8 mouse cellular contexts compared by ENCODE assay signal in the genomic region with DNA sequence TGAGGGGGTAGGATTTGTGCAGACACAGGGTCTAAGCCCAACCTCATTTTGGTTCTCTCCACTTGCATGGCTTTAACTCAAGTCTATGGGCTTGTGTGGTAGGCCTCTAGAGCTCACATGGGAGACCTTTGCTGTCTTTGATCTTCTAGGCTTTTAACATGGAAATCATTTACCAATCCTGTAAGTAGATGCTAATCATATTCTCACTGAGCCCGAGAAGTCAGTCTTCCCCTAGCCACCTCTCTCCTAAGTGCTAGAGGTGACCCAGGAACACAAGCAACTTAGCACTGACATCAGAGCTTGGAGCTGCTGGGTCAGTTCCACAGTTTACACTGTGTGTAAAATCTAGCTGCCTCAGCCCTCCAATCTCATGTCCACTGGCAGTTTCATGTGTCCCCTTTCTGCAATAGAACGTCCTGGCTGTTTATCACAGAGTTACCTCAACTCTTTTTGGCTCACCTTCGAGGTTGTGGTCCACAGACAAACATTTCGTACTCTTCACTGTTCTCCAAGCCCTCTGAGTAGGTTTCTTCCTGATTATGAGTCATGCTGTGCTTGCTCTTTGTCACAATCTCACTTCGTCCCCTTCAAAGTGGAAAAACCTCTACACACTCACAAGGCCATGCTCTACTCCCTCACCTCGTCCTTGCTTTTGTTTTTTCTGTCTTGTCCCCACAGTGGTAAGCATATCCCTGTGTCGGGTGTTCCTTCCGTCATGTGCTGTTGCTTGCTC.
DNase-seq lines count a peak whose midpoint lies in the region; ATAC-seq and TF ChIP-seq lines count a peak whose summit lies in the region.
"Had no signal": no experiment of that assay in that cellular context is flagged by ENCODE, and none has a peak within 500 bp of the region (broad histone marks: within the 10 kb centered on the region; RNA-seq: fewer than 3 reads in every experiment).

No protein-coding gene starts in this region.

- no peak for TF ChIP-seq EP300 in heart, postnatal 0 days (IDR thresholded peaks at IDR 0.05; ENCODE audit: low read depth)

- peak overlapping the region; percentile 95 for H3K27ac ChIP-seq in heart, postnatal 0 days (ENCODE audit: low read depth)
- H3K27ac ChIP-seq in forebrain, embryonic 13.5 days = no peak overlapping the region

- no peaks in the 10 kb centered on the region for H3K36me3 ChIP-seq in heart, postnatal 0 days (replicated peaks; ENCODE audit: control insufficient read depth, insufficient read depth, low read length)
- H3K36me3 ChIP-seq in forebrain, embryonic 13.5 days (ENCODE audit: poor library complexity, severe bottlenecking) = no peaks in the 10 kb centered on the region

- H3K9ac ChIP-seq in heart, postnatal 0 days (replicated peaks; ENCODE audit: low read depth, low read length) = 0 out of 2 replicates have a peak overlapping the region, but pooled peaks have one; percentile 15
- no peak overlapping the region for H3K9ac ChIP-seq in forebrain, embryonic 13.5 days
- H3K9ac ChIP-seq: liver, postnatal 0 days had no signal

- peaks cover 50% of the 10 kb centered on the region for H3K4me1 ChIP-seq in heart, postnatal 0 days (ENCODE audit: control insufficient read depth, insufficient read depth)
- no peaks in the 10 kb centered on the region for H3K4me1 ChIP-seq in forebrain, embryonic 13.5 days

- no peak for DNase-seq in heart, postnatal 0 days (ENCODE audit: low spot score)
- DNase-seq in heart, adult 9 months (ENCODE audit: low spot score in 2 of 2) = no peak
- DNase-seq in 3T3-L1 (ENCODE audit: low read depth, low spot score) = peak; percentile 38
- DNase-seq in kidney, postnatal 14 days = peak; percentile 32
- DNase-seq in layer of hippocampus, postnatal 10 days (ENCODE audit: low spot score in 2 of 2) = no peak
- DNase-seq: liver, postnatal 0 days had no signal

- no peak overlapping the region for H3K4me3 ChIP-seq in heart, postnatal 0 days (ENCODE audit: low read depth, low read length)
- no peak overlapping the region for H3K4me3 ChIP-seq in forebrain, embryonic 13.5 days

- peak overlapping the region; percentile 28; the same call in 1 of the 2 replicates for H3K4me2 ChIP-seq in heart, postnatal 0 days (ENCODE audit: low read depth, low read length)
- no peak overlapping the region for H3K4me2 ChIP-seq in forebrain, embryonic 13.5 days

- ATAC-seq in heart, postnatal 0 days (ENCODE audit: insufficient read depth, low read depth) = peak; percentile 15; the same call in 1 of the 2 replicates
- peak; percentile 27 for ATAC-seq in CD4-positive, CD25-positive, alpha-beta regulatory T cell, adult 4 months
- no peak for ATAC-seq in forebrain, embryonic 13.5 days
- ATAC-seq: liver, postnatal 0 days had no signal

- no peak for TF ChIP-seq CTCF in heart, postnatal 0 days (IDR thresholded peaks at IDR 0.05; ENCODE audit: low read depth)

- no peaks in the 10 kb centered on the region for H3K9me3 ChIP-seq in heart, postnatal 0 days (replicated peaks; ENCODE audit: control insufficient read depth, low read length)
- H3K9me3 ChIP-seq in forebrain, embryonic 13.5 days (replicated peaks) = no peaks in the 10 kb centered on the region

- WGBS in heart, postnatal 0 days = 32% methylated on average over 8 of the region's 8 CpGs
- 87% methylated on average over 8 of the region's 8 CpGs for WGBS in forebrain, embryonic 13.5 days

- H3K27me3 ChIP-seq in heart, postnatal 0 days (ENCODE audit: control insufficient read depth, insufficient read depth, low read length) = no peaks in the 10 kb centered on the region
- no peaks in the 10 kb centered on the region for H3K27me3 ChIP-seq in forebrain, embryonic 13.5 days

Comparison
In these comparisons a context has a peak if more than half of its experiments do, and no peak if none do; other contexts are left out.
1. DNase-seq: peak in 3T3-L1 (single experiment) and kidney, postnatal 14 days (single experiment); none in heart, postnatal 0 days (single experiment), heart, adult 9 months (0 of 2) and layer of hippocampus, postnatal 10 days (0 of 2).